Mouse (Mus musculus) neural tube, embryonic 12.5 days (tissue): ENCODE measurements around the gene Zfp74. TPM values are rescaled to one million over a fixed set of nuclear protein-coding genes. Genes with fewer than 3 reads are reported as not detected.
A peak's percentile ranks its signal among the peaks of the same experiment; 100 is the strongest.

Experiments used
- ATAC-seq: fragments of 200-750 bp; cut with Nextera tagmentation; 2 replicates; pipeline ENCODE4 v1.8.0; 2017; ENCODE audit warnings: low read depth, mild to moderate bottlenecking, moderate TSS enrichment, moderate library complexity; ENCODE audit not compliant: low FRiP score
- H3K27ac ChIP-seq: fragments of 300-500 bp; sonication (generic); 2 replicates; pipeline ENCODE4 v1.5.1; 2016
- H3K27me3 ChIP-seq: fragments of 300-500 bp; sonication (generic); replicated peaks from 2 replicates; pipeline ENCODE4 v1.6.1; 2016; ENCODE audit warnings: mild to moderate bottlenecking
- H3K36me3 ChIP-seq: fragments of 300-500 bp; sonication (generic); 2 replicates; pipeline ENCODE4 v1.6.1; 2016; ENCODE audit warnings: mild to moderate bottlenecking
- H3K4me1 ChIP-seq: fragments of 300-500 bp; sonication (generic); 2 replicates; pipeline ENCODE4 v1.6.1; 2016
- H3K4me2 ChIP-seq: fragments of 300-500 bp; sonication (generic); replicated peaks from 2 replicates; pipeline ENCODE4 v1.6.1; 2016; ENCODE audit warnings: mild to moderate bottlenecking
- H3K4me3 ChIP-seq: fragments of 300-500 bp; sonication (generic); 2 replicates; pipeline ENCODE4 v1.5.1; 2016
- H3K9ac ChIP-seq: fragments of 300-500 bp; sonication (generic); 2 replicates; pipeline ENCODE4 v1.6.1; 2016; ENCODE audit warnings: mild to moderate bottlenecking
- H3K9me3 ChIP-seq: fragments of 300-500 bp; sonication (generic); 2 replicates; pipeline ENCODE4 v1.6.1; 2016; ENCODE audit warnings: mild to moderate bottlenecking
- WGBS: fragments of 180-500 bp; shearing (Covaris S2); methylation state at CpG from one replicate; pipeline ENCODE4 v1.1.7; 2016; 5-methylcytosine and 5-hydroxymethylcytosine counted together
- microRNA-seq: library from miRNA; unstranded; fragments of <30 nt; microRNA quantifications from one replicate; pipeline ENCODE4, GENCODE M21; 2017
- polyA plus RNA-seq: library from polyadenylated mRNA; unstranded; fragments of >200 nt; fragmentation: Nextera tagmentation; extraction: Ambion mirVana; gene quantifications from 2 replicates; pipeline ENCODE4 v1.2.1, GENCODE M21; 2016

The Zfp74 gene
- polyA plus RNA-seq, 1 experiment from 2014 or later, result 13.3 TPM

- peak; percentile 73 for ATAC-seq
- under 1% methylated on average over 22 of the region's 22 CpGs for WGBS
- no peaks in the 10 kb centered on the region for H3K9me3 ChIP-seq
- H3K4me2 ChIP-seq, result peak within 1 kb of the TSS; percentile 57
- H3K4me1 ChIP-seq, result peaks cover 12% of the 10 kb centered on the region
- peak within 1 kb of the TSS; percentile 75 for H3K27ac ChIP-seq
- peak within 1 kb of the TSS; percentile 58 for H3K9ac ChIP-seq
- peak within 1 kb of the TSS; percentile 48 for H3K4me3 ChIP-seq
- H3K36me3 ChIP-seq, result peaks cover 21% of the 10 kb centered on the region
- no peaks in the 10 kb centered on the region for H3K27me3 ChIP-seq
Observed at GRCm38 (mm10) chr7:29905966-29906681, 47.8 kb downstream of the Zfp74 start, which contains the start of gene Zfp27. Gene Zfp27, minus strand, starts transcription at chr7:29906572.

DNA sequence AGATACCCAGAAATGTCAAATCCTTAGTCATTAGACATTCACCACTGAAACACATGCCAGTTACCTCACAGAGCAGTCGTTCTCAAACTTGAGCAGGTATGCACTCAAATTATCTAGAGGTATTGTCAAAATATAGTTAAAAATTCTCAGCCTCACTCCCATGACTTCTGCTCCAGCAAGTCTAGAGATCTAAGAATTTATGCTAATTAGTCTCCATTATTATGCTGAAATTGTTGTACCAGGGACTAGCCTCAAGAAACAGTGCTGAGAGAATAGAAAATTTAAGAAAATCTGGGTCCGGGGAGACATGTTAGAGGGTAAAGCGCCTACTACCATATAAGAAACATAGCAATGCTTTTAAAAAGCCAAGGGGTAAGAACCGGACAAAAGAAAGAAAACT is 49.8 kb downstream of the Zfp74 start:
- Histone ChIP-seq H3K4me1 (peaks cover 2% of the 10 kb centered on the region; the same call in 1 of the 2 replicates), H3K27me3 (no peaks in the 10 kb centered on the region), H3K36me3 (peaks cover 39% of the 10 kb centered on the region), H3K4me2 (no peak overlapping the region), H3K4me3 (no peak overlapping the region), H3K9me3 (0 out of 2 replicates have a peak, but pooled peaks cover under 1% of the 10 kb centered on the region), H3K9ac (no peak overlapping the region), H3K27ac (no peak overlapping the region)
- no peak for ATAC-seq
- 94% methylated on average over 4 of the region's 4 CpGs for WGBS

DNA sequence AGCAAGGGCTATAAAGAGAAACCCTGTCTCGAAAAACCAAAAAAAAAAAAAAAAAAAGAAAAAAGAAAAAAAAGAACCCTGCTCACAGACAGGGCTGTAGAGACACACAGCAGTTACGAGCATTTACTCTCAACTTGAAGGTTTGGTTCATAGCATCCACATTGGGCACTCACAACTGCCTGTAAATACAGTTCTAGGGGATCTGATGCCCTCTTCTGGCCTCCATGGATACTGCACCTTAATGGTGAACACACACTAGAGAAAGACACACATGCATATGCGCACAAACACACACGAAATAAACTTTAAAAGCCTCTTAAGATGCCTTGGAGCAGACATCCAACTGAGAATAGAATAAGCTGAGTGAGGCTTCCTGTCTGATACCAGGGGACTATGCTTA is 55.5 kb downstream of the Zfp74 start:
- Histone ChIP-seq H3K27ac (no peak overlapping the region), H3K27me3 (no peaks in the 10 kb centered on the region), H3K36me3 (peaks cover 88% of the 10 kb centered on the region), H3K9ac (no peak overlapping the region), H3K4me3 (no peak overlapping the region), H3K9me3 (peaks cover 35% of the 10 kb centered on the region), H3K4me2 (no peak overlapping the region), H3K4me1 (no peaks in the 10 kb centered on the region)
- 90% methylated on average over 4 of the region's 4 CpGs for WGBS
- ATAC-seq, result no peak

- Histone ChIP-seq H3K27ac (no peak overlapping the region), H3K27me3 (no peaks in the 10 kb centered on the region), H3K9ac (no peak overlapping the region), H3K36me3 (peaks cover 79% of the 10 kb centered on the region), H3K4me1 (no peaks in the 10 kb centered on the region), H3K4me3 (no peak overlapping the region), H3K9me3 (peaks cover 64% of the 10 kb centered on the region), H3K4me2 (no peak overlapping the region)
- ATAC-seq, result no peak
- 98% methylated on average over 4 of the region's 4 CpGs for WGBS
Observed at GRCm38 (mm10) chr7:29892756-29893155, 61.1 kb downstream of the Zfp74 start.

GRCm38 (mm10) chr7:29890501-29890900 is 63.4 kb downstream of the Zfp74 start:
- H3K27ac ChIP-seq, result no peak overlapping the region
- peaks cover 58% of the 10 kb centered on the region for H3K36me3 ChIP-seq
- no peak overlapping the region for H3K9ac ChIP-seq
- no peak overlapping the region for H3K4me2 ChIP-seq
- H3K27me3 ChIP-seq, result no peaks in the 10 kb centered on the region
- no peaks in the 10 kb centered on the region for H3K4me1 ChIP-seq
- no peak overlapping the region for H3K4me3 ChIP-seq
- ATAC-seq, result no peak
- 96% methylated on average over 7 of the region's 7 CpGs for WGBS
- H3K9me3 ChIP-seq, result peaks cover 79% of the 10 kb centered on the region

GRCm38 (mm10) chr7:29880916-29881315 is 73.0 kb downstream of the Zfp74 start:
- 91% methylated on average over 7 of the region's 7 CpGs for WGBS
- ATAC-seq, result no peak
- Histone ChIP-seq H3K9me3 (peaks cover 26% of the 10 kb centered on the region), H3K9ac (no peak overlapping the region), H3K27me3 (no peaks in the 10 kb centered on the region), H3K36me3 (peaks cover 17% of the 10 kb centered on the region), H3K4me2 (no peak overlapping the region), H3K27ac (no peak overlapping the region), H3K4me3 (no peak overlapping the region), H3K4me1 (no peaks in the 10 kb centered on the region)

Small RNA genes within 50 kb of the gene (microRNA-seq; reads per million reads assigned to microRNA genes)
- gene Mir7668, result not detected

Other genes starting within 250 kb of the Zfp74 start
- gene Catsperg2, start 227.1 kb downstream of the Zfp74 start, polyA plus RNA-seq, result 0.14 and 0.23 TPM in 2 replicates
- gene Zfp84, start 185.5 kb downstream of the Zfp74 start, polyA plus RNA-seq, result 15.4 and 15.5 TPM in 2 replicates
- gene Zfp30, start 170.1 kb downstream of the Zfp74 start, polyA plus RNA-seq, result 9.7 and 10.4 TPM in 2 replicates
- 26.5 and 27.7 TPM in 2 replicates for gene Zfp790, start 138.0 kb downstream of the Zfp74 start, polyA plus RNA-seq
- 11.1 and 11.3 TPM in 2 replicates for gene Zfp940, start 100.4 kb downstream of the Zfp74 start, polyA plus RNA-seq
- 12.7 and 13.9 TPM in 2 replicates for gene Zfp420, start 94.1 kb downstream of the Zfp74 start, polyA plus RNA-seq
- 14.8 and 16.8 TPM in 2 replicates for gene Zfp27, start 47.5 kb downstream of the Zfp74 start, polyA plus RNA-seq
- 6.1 and 6.5 TPM in 2 replicates for gene Zfp383, start 45.9 kb downstream of the Zfp74 start, polyA plus RNA-seq
- 13.8 and 14.1 TPM in 2 replicates for gene Zfp568, start 29.9 kb upstream of the Zfp74 start, polyA plus RNA-seq
- 7.1 and 8.7 TPM in 2 replicates for gene Zfp14, start 97.3 kb upstream of the Zfp74 start, polyA plus RNA-seq
- gene Zfp82, start 118.8 kb upstream of the Zfp74 start, polyA plus RNA-seq, result 8.2 and 10.4 TPM in 2 replicates
- gene Gm26920, start 136.3 kb upstream of the Zfp74 start, polyA plus RNA-seq, result 1.4 and 3.1 TPM in 2 replicates
- gene Zfp566, start 136.4 kb upstream of the Zfp74 start, polyA plus RNA-seq, result 14.2 and 16.0 TPM in 2 replicates
- gene Zfp260, start 140.7 kb upstream of the Zfp74 start, polyA plus RNA-seq, result 107 and 116 TPM in 2 replicates
- gene Zfp382, start 167.9 kb upstream of the Zfp74 start, polyA plus RNA-seq, result 11.5 and 12.3 TPM in 2 replicates
- gene Zfp146, start 215.7 kb upstream of the Zfp74 start, polyA plus RNA-seq, result 14.6 and 15.6 TPM in 2 replicates
- gene Cox7a1, start 230.1 kb upstream of the Zfp74 start, polyA plus RNA-seq, result 2.9 and 5.8 TPM in 2 replicates
- gene Capns1, start 244.7 kb upstream of the Zfp74 start, polyA plus RNA-seq, result 73.3 and 78.3 TPM in 2 replicates